Mouse (Mus musculus): ENCODE measurements around the gene Aars2.

- TF ChIP-seq POLR2A (IDR thresholded peaks at IDR 0.05; ENCODE audit: borderline replicate concordance, control insufficient read depth, low read depth, low read length) (no peak), CTCF (IDR thresholded peaks at IDR 0.05; ENCODE audit: control insufficient read depth, insufficient read depth, low read length) (peak; percentile 97)
Measured at GRCm38 (mm10) chr17:45478234-45478825, 28.3 kb upstream of the Aars2 start.

Data from bone marrow, adult 2 months (tissue).